Mouse (Mus musculus) left cerebral cortex, postnatal 25 days (tissue): ENCODE data around the gene Gm5142. TPM values are rescaled to one million over a fixed set of nuclear protein-coding genes. Genes with fewer than 3 reads are reported as not detected.
A peak's percentile ranks its signal among the peaks of the same experiment; 100 is the strongest.

Experiments
- DNase-seq, 2 experiments: peaks; one replicate each; pipeline ENCODE4 v3.0.0; 2022; ENCODE audit warnings: low spot score in 2 of 2, mixed read lengths in 1 of 2
- intact Hi-C: fragments of 180-260 bp; cut with DNase I; formaldehyde crosslinking; loops from one replicate; pipeline ENCODE4 v1.15.1; 2025
- total RNA-seq, 2 experiments: library from RNA; stranded (reverse); gene quantifications; 2 replicates each; pipeline ENCODE4 v1.2.3; 2021

The Gm5142 gene
- not detected for total RNA-seq

GRCm38 (mm10) chr14:59178649-59179048 lies at the start of gene Gm5142:
TSS of gene Gm5142 (minus strand) at chr14:59178749.
- intact Hi-C loops: no loop called here
- DNase-seq: no peak

- intact Hi-C loops: no loop called here
- no peak for DNase-seq
Observed at GRCm38 (mm10) chr14:59226240-59226639, 47.7 kb upstream of the Gm5142 start.

GRCm38 (mm10) chr14:59219241-59219640 lies 40.7 kb upstream of the Gm5142 start:
- intact Hi-C loops: no loop called here
- no peak for DNase-seq

- no peak for DNase-seq
- intact Hi-C loops: no loop called here
Observed at GRCm38 (mm10) chr14:59209816-59210215, 31.3 kb upstream of the Gm5142 start.

- DNase-seq: no peak
- intact Hi-C loops: no loop called here
Observed at GRCm38 (mm10) chr14:59209003-59209402, 30.5 kb upstream of the Gm5142 start.

GRCm38 (mm10) chr14:59205976-59206583 lies 27.5 kb upstream of the Gm5142 start:
- DNase-seq: no peak
- intact Hi-C loops: no loop called here

GRCm38 (mm10) chr14:59205461-59205860 lies 26.9 kb upstream of the Gm5142 start:
- no peak for DNase-seq
- intact Hi-C loops: no loop called here

GRCm38 (mm10) chr14:59201604-59202215 lies 23.2 kb upstream of the Gm5142 start:
- intact Hi-C loops: no loop called here
- DNase-seq: no peak

GRCm38 (mm10) chr14:59200711-59201603 lies 22.4 kb upstream of the Gm5142 start, which contains the start of gene Rcbtb1:
TSS of gene Rcbtb1 (plus strand) at chr14:59201209.
- intact Hi-C loops: no loop called here

GRCm38 (mm10) chr14:59186121-59186520 lies 7.6 kb upstream of the Gm5142 start:
- intact Hi-C loops: no loop called here
- DNase-seq: no peak

More at GRCm38 (mm10) chr14:59200711-59201603, 22.4 kb upstream of the Gm5142 start, which contains the start of gene Rcbtb1:
- peak; percentile 92 to 93 for DNase-seq

- no peak for DNase-seq
- intact Hi-C loops: no loop called here
Observed at GRCm38 (mm10) chr14:59185514-59185913, 7.0 kb upstream of the Gm5142 start.

- DNase-seq: no peak
- intact Hi-C loops: no loop called here
Observed at GRCm38 (mm10) chr14:59182732-59183131, 4.2 kb upstream of the Gm5142 start.

GRCm38 (mm10) chr14:59157016-59157698 lies 21.4 kb downstream of the Gm5142 start:
- no peak for DNase-seq
- intact Hi-C loops: no loop called here

- peak; percentile 4 to 23 for DNase-seq
- intact Hi-C loops: loop anchor here (2.0 kb wide), 1 partner anchor 401 kb away; no protein-coding TSS in a partner anchor
Observed at GRCm38 (mm10) chr14:59155589-59155988, 23.0 kb downstream of the Gm5142 start.

- DNase-seq: no peak
- intact Hi-C loops: no loop called here
Observed at GRCm38 (mm10) chr14:59142793-59143192, 35.8 kb downstream of the Gm5142 start, which contains the start of gene 1700129C05Rik. TSS of gene 1700129C05Rik (minus strand) at chr14:59142893.

- intact Hi-C loops: loop anchor here (5.0 to 10.0 kb wide), 4 partner anchors 1082 to 1739 kb away; no protein-coding TSS in a partner anchor
- no peak for DNase-seq
Observed at GRCm38 (mm10) chr14:59114281-59114680, 64.3 kb downstream of the Gm5142 start.
